Mouse (Mus musculus): Measurements from ENCODE around the gene Unc93b1. TPM values are rescaled to one million over a fixed set of nuclear protein-coding genes. Genes with fewer than 3 reads are reported as not detected.

Gene Unc93b1
- polyA plus RNA-seq, 1 experiment from 2014 or later: 19.8 TPM

DNA sequence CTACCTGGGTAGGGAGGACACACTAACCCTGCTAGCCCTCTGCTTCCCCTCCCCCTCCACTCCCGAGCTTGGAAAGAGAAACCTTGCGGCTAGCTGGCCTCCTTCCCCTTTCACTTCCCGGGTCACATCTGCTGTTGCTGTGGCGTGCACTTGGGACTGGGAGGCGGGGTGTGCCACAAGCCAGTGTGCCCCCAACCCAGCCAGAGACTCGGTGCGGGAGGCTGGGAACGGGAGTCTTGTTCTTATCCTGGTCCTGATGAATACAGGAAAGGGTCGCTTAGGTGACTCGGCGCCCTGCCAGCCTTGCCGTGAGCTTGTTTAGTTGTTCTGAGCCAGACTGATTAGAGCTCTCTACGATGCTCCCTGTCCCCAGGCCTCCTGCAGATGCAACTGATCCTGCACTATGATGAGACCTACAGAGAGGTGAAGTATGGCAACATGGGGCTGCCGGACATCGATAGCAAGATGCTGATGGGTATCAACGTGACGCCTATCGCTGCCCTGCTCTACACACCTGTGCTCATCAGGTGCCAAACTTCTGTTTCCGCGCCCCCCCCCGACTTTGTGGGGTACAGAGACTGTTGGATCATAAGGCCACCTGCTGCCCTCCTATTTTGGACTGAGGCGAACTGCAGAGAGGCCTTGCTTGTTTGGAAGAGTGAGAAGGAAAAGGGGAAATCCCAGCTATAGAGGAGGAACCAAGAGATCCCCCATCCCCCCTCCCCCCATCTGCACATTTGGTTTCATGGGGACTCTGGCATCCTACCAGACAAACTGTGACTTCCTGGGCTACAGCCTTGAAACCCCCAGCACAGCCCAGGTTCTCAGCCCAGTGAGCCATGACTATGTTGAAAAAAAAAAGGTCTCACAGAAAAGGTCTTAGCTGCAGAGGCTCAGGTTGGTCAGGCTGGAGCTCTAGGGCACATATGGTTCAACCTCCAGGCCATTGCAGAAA lies 1.2 kb downstream of the Unc93b1 start:
- H3K9ac ChIP-seq (ENCODE audit: low read length): peak overlapping the region; percentile 79
- H3K4me2 ChIP-seq (ENCODE audit: low read depth, low read length): peak overlapping the region; percentile 98
- H3K4me1 ChIP-seq (ENCODE audit: control insufficient read depth, insufficient read depth, low read length): peaks cover 9% of the 10 kb centered on the region
- peak overlapping the region; percentile 73 for H3K4me3 ChIP-seq (ENCODE audit: low read length)
- H3K36me3 ChIP-seq (ENCODE audit: control insufficient read depth, insufficient read depth): no peaks in the 10 kb centered on the region
- WGBS: 6% methylated on average over 22 of the region's 22 CpGs
- no peaks in the 10 kb centered on the region for H3K27me3 ChIP-seq (ENCODE audit: control insufficient read depth, insufficient read depth, low read length)
- peak; percentile 31; the same call in 1 of the 2 replicates for ATAC-seq (replicated peaks; ENCODE audit: extremely low read depth, insufficient read depth, low FRiP score)
- H3K9me3 ChIP-seq (replicated peaks; ENCODE audit: control insufficient read depth, low read length): no peaks in the 10 kb centered on the region
- H3K27ac ChIP-seq (ENCODE audit: low read length): peak overlapping the region; percentile 59

DNA sequence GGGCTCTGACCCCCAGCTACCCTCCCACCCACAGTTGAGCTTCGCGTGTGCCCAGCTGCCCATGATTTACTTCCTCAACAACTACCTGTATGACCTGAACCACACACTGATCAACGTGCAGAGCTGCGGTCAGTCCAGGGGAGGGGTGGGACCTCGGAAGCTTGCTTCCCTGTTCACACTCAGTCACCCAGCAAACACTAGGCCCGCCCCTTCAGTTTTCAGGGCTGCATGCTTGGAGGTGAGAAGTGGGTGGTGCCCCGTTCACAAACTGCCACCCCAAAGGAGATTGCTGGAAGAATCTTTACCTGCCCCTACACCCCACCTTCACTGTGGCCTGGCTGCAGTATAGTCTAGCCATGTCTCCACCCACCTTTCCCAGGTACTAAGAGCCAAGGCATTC lies 7.3 kb downstream of the Unc93b1 start:
- Histone ChIP-seq H3K4me2 (ENCODE audit: low read depth, low read length) (no peak overlapping the region), H3K9ac (ENCODE audit: low read length) (no peak overlapping the region), H3K27ac (ENCODE audit: low read length) (no peak overlapping the region), H3K27me3 (ENCODE audit: control insufficient read depth, insufficient read depth, low read length) (no peaks in the 10 kb centered on the region), H3K4me1 (ENCODE audit: control insufficient read depth, insufficient read depth, low read length) (peaks cover 15% of the 10 kb centered on the region), H3K9me3 (replicated peaks; ENCODE audit: control insufficient read depth, low read length) (no peaks in the 10 kb centered on the region), H3K36me3 (ENCODE audit: control insufficient read depth, insufficient read depth) (no peaks in the 10 kb centered on the region), H3K4me3 (ENCODE audit: low read length) (no peak overlapping the region)
- ATAC-seq (replicated peaks; ENCODE audit: extremely low read depth, insufficient read depth, low FRiP score): no peak
- WGBS: 80% methylated on average over 7 of the region's 7 CpGs

DNA sequence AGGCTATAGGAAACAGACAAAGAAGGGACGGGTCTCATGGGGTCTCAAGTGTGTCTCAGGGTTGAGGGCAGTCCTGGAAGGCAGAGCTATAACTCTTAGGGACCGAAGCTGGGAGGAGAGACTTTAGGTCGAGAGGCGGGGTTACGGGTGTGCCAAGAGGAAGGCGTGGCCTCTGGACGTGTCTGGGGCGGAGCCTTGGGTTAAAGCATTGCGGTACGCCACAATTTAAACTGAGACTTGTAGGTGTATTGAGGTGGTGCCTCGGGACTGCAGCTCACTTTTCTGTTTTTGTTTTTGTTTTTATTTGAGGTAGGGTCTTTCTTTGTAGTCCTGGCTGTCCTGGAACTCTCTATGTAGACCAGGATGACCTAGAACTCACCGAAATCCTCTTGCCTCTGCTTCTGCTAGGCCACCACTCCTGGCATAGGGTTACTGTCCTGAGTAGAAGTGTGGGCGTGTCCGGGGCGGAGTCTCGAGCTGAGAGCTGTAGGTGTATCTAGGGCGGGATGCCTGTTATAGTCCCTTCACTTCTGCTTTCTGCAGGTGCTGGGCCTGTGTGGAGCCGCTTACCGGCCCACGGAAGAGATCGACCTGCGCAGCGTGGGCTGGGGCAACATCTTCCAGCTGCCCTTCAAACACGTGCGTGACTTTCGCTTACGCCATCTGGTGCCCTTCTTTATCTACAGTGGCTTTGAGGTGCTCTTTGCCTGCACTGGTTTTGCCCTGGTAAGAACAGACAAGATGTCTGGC lies 8.2 kb downstream of the Unc93b1 start:
- Histone ChIP-seq H3K4me1 (ENCODE audit: control insufficient read depth, insufficient read depth, low read length) (peaks cover 15% of the 10 kb centered on the region), H3K9ac (ENCODE audit: low read length) (peak overlapping the region; percentile 46), H3K9me3 (replicated peaks; ENCODE audit: control insufficient read depth, low read length) (no peaks in the 10 kb centered on the region), H3K4me2 (ENCODE audit: low read depth, low read length) (peak overlapping the region; percentile 61), H3K27ac (ENCODE audit: low read length) (no peak overlapping the region), H3K27me3 (ENCODE audit: control insufficient read depth, insufficient read depth, low read length) (no peaks in the 10 kb centered on the region), H3K36me3 (ENCODE audit: control insufficient read depth, insufficient read depth) (no peaks in the 10 kb centered on the region), H3K4me3 (ENCODE audit: low read length) (peak overlapping the region; percentile 39)
- ATAC-seq (replicated peaks; ENCODE audit: extremely low read depth, insufficient read depth, low FRiP score): no peak
- WGBS: 17% methylated on average over 27 of the region's 27 CpGs

- ATAC-seq (replicated peaks; ENCODE audit: extremely low read depth, insufficient read depth, low FRiP score): peak; percentile 81
- no peak overlapping the region for H3K4me3 ChIP-seq (ENCODE audit: low read length)
- peaks cover 15% of the 10 kb centered on the region for H3K4me1 ChIP-seq (ENCODE audit: control insufficient read depth, insufficient read depth, low read length)
- WGBS: 15% methylated on average over 10 of the region's 10 CpGs
- H3K27me3 ChIP-seq (ENCODE audit: control insufficient read depth, insufficient read depth, low read length): no peaks in the 10 kb centered on the region
- H3K27ac ChIP-seq (ENCODE audit: low read length): peak overlapping the region; percentile 75
- H3K9me3 ChIP-seq (replicated peaks; ENCODE audit: control insufficient read depth, low read length): no peaks in the 10 kb centered on the region
- no peaks in the 10 kb centered on the region for H3K36me3 ChIP-seq (ENCODE audit: control insufficient read depth, insufficient read depth)
- peak overlapping the region; percentile 33; the same call in 1 of the 2 replicates for H3K4me2 ChIP-seq (ENCODE audit: low read depth, low read length)
- no peak overlapping the region for H3K9ac ChIP-seq (ENCODE audit: low read length)
Observed at GRCm38 (mm10) chr19:3945872-3946564, 11.0 kb downstream of the Unc93b1 start.

- Histone ChIP-seq H3K9me3 (replicated peaks; ENCODE audit: control insufficient read depth, low read length) (no peaks in the 10 kb centered on the region), H3K4me3 (ENCODE audit: low read length) (no peak overlapping the region), H3K27me3 (ENCODE audit: control insufficient read depth, insufficient read depth, low read length) (no peaks in the 10 kb centered on the region), H3K36me3 (ENCODE audit: control insufficient read depth, insufficient read depth) (no peaks in the 10 kb centered on the region), H3K9ac (ENCODE audit: low read length) (no peak overlapping the region), H3K4me1 (ENCODE audit: control insufficient read depth, insufficient read depth, low read length) (peaks cover 15% of the 10 kb centered on the region), H3K4me2 (ENCODE audit: low read depth, low read length) (no peak overlapping the region), H3K27ac (ENCODE audit: low read length) (peak overlapping the region; percentile 75)
- 13% methylated on average over 2 of the region's 2 CpGs for WGBS
- peak; percentile 68; the same call in 1 of the 2 replicates for ATAC-seq (replicated peaks; ENCODE audit: extremely low read depth, insufficient read depth, low FRiP score)
Observed at GRCm38 (mm10) chr19:3946715-3947114, 11.7 kb downstream of the Unc93b1 start.

GRCm38 (mm10) chr19:3947813-3948212 lies 12.8 kb downstream of the Unc93b1 start:
- 83% methylated on average over 3 of the region's 3 CpGs for WGBS
- H3K4me3 ChIP-seq (ENCODE audit: low read length): no peak overlapping the region
- no peaks in the 10 kb centered on the region for H3K27me3 ChIP-seq (ENCODE audit: control insufficient read depth, insufficient read depth, low read length)
- H3K4me2 ChIP-seq (ENCODE audit: low read depth, low read length): no peak overlapping the region
- no peak for ATAC-seq (replicated peaks; ENCODE audit: extremely low read depth, insufficient read depth, low FRiP score)
- no peak overlapping the region for H3K9ac ChIP-seq (ENCODE audit: low read length)
- no peaks in the 10 kb centered on the region for H3K36me3 ChIP-seq (ENCODE audit: control insufficient read depth, insufficient read depth)
- H3K9me3 ChIP-seq (replicated peaks; ENCODE audit: control insufficient read depth, low read length): no peaks in the 10 kb centered on the region
- peaks cover 15% of the 10 kb centered on the region for H3K4me1 ChIP-seq (ENCODE audit: control insufficient read depth, insufficient read depth, low read length)
- no peak overlapping the region for H3K27ac ChIP-seq (ENCODE audit: low read length)

- Histone ChIP-seq H3K9ac (ENCODE audit: low read length) (no peak overlapping the region), H3K4me1 (ENCODE audit: control insufficient read depth, insufficient read depth, low read length) (peaks cover 12% of the 10 kb centered on the region), H3K4me2 (ENCODE audit: low read depth, low read length) (no peak overlapping the region), H3K27me3 (ENCODE audit: control insufficient read depth, insufficient read depth, low read length) (no peaks in the 10 kb centered on the region), H3K9me3 (replicated peaks; ENCODE audit: control insufficient read depth, low read length) (no peaks in the 10 kb centered on the region), H3K27ac (ENCODE audit: low read length) (no peak overlapping the region), H3K4me3 (ENCODE audit: low read length) (no peak overlapping the region), H3K36me3 (ENCODE audit: control insufficient read depth, insufficient read depth) (no peaks in the 10 kb centered on the region)
- ATAC-seq (replicated peaks; ENCODE audit: extremely low read depth, insufficient read depth, low FRiP score): no peak
- 70% methylated on average over 13 of the region's 14 CpGs for WGBS
Observed at GRCm38 (mm10) chr19:3948546-3948945, 13.6 kb downstream of the Unc93b1 start.

DNA sequence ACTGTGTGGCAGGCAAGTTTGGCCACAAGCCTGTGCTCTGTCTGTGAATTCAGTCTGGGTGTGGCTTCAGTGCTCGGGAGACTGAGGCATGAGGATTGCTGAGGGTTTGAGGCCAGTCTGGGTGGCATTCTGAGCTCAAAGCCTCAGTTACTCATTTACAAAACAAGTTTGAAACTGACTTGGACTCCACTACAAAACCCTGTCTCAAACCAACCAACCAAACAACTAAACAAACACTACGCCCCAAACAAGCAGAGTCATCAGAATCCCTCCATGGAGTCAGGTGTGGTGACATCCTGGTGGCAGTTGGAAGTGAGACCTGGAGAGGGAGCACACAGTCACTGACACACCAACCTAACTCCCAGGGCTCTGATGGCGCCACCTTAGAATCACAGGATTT lies 15.3 kb downstream of the Unc93b1 start:
- Histone ChIP-seq H3K27me3 (ENCODE audit: control insufficient read depth, insufficient read depth, low read length) (no peaks in the 10 kb centered on the region), H3K9ac (ENCODE audit: low read length) (no peak overlapping the region)
- WGBS: 73% methylated on average over 3 of the region's 3 CpGs

More for the DNA sequence above, 15.3 kb downstream of the Unc93b1 start:
- Histone ChIP-seq H3K4me3 (ENCODE audit: low read length) (no peak overlapping the region), H3K4me2 (ENCODE audit: low read depth, low read length) (no peak overlapping the region), H3K4me1 (ENCODE audit: control insufficient read depth, insufficient read depth, low read length) (peaks cover 12% of the 10 kb centered on the region), H3K27ac (ENCODE audit: low read length) (no peak overlapping the region), H3K9me3 (replicated peaks; ENCODE audit: control insufficient read depth, low read length) (no peaks in the 10 kb centered on the region), H3K36me3 (ENCODE audit: control insufficient read depth, insufficient read depth) (no peaks in the 10 kb centered on the region)
- no peak for ATAC-seq (replicated peaks; ENCODE audit: extremely low read depth, insufficient read depth, low FRiP score)

Data from heart, embryonic 16.5 days (tissue).